Mouse (Mus musculus) CH12F3 (cell line): Measurements from ENCODE around the gene Tekt5.

Experiments
- in situ Hi-C: fragments of 300-500 bp; cut with MboI; formaldehyde crosslinking; loops from 2 replicates; pipeline ENCODE4 v1.14.3; 2020; ENCODE audit warnings: low sequenced_read_pairs

Gene Tekt5

GRCm38 (mm10) chr16:10337422-10338197 lies 57.7 kb downstream of the Tekt5 start:
- in situ Hi-C loops = no loop called here

GRCm38 (mm10) chr16:10336454-10337421 lies 58.6 kb downstream of the Tekt5 start:
- in situ Hi-C loops = no loop called here

- in situ Hi-C loops = no loop called here
Observed at GRCm38 (mm10) chr16:10335953-10336352, 59.3 kb downstream of the Tekt5 start.

GRCm38 (mm10) chr16:10332732-10333131 lies 62.6 kb downstream of the Tekt5 start:
- in situ Hi-C loops = no loop called here

GRCm38 (mm10) chr16:10330586-10331495 lies 64.4 kb downstream of the Tekt5 start:
- in situ Hi-C loops = no loop called here

GRCm38 (mm10) chr16:10327563-10328333 lies 67.5 kb downstream of the Tekt5 start:
- in situ Hi-C loops = no loop called here

- in situ Hi-C loops = no loop called here
Observed at GRCm38 (mm10) chr16:10319914-10320569, 75.2 kb downstream of the Tekt5 start.

- in situ Hi-C loops = no loop called here
Observed at GRCm38 (mm10) chr16:10317197-10317544, 78.1 kb downstream of the Tekt5 start.

GRCm38 (mm10) chr16:10316493-10317196 lies 78.6 kb downstream of the Tekt5 start:
- in situ Hi-C loops = no loop called here

- in situ Hi-C loops = no loop called here
Observed at GRCm38 (mm10) chr16:10313646-10314088, 81.6 kb downstream of the Tekt5 start, which contains the start of gene Emp2. Emp2 (minus strand) TSS chr16:10313968.

GRCm38 (mm10) chr16:10313226-10313625 lies 82.1 kb downstream of the Tekt5 start:
- in situ Hi-C loops = no loop called here

GRCm38 (mm10) chr16:10311989-10312388 lies 83.3 kb downstream of the Tekt5 start:
- in situ Hi-C loops = no loop called here

GRCm38 (mm10) chr16:10311086-10311485 lies 84.2 kb downstream of the Tekt5 start:
- in situ Hi-C loops = no loop called here

- in situ Hi-C loops = no loop called here
Observed at GRCm38 (mm10) chr16:10310507-10310906, 84.8 kb downstream of the Tekt5 start.
